Mouse (Mus musculus) heart, embryonic 11.5 days (tissue): ENCODE measurements around the gene Notch4. TPM values are rescaled to one million over a fixed set of nuclear protein-coding genes. Genes with fewer than 3 reads are reported as not detected.

Source experiments
- ATAC-seq: fragments of 200-750 bp; cut with Nextera tagmentation; replicated peaks from 2 replicates; pipeline ENCODE4 v1.8.0; 2017; ENCODE audit warnings: moderate library complexity; ENCODE audit not compliant: insufficient number of reproducible peaks, low FRiP score, low TSS enrichment
- H3K27ac ChIP-seq: fragments of 300-500 bp; sonication (generic); 2 replicates; pipeline ENCODE4 v1.5.1; 2014; ENCODE audit warnings: mild to moderate bottlenecking, low read depth, low read length
- H3K27me3 ChIP-seq: fragments of 300-500 bp; sonication (generic); 2 replicates; pipeline ENCODE4 v1.6.1; 2014; ENCODE audit warnings: mild to moderate bottlenecking, low read length, mixed read lengths; ENCODE audit not compliant: control insufficient read depth, insufficient read depth
- H3K36me3 ChIP-seq: fragments of 300-500 bp; sonication (generic); 2 replicates; pipeline ENCODE4 v1.6.1; 2014; ENCODE audit warnings: mild to moderate bottlenecking, low read length, moderate library complexity, mixed read lengths; ENCODE audit not compliant: control insufficient read depth, insufficient read depth
- H3K4me1 ChIP-seq: fragments of 300-500 bp; sonication (generic); 2 replicates; pipeline ENCODE4 v1.6.1; 2014; ENCODE audit warnings: low read length; ENCODE audit not compliant: control insufficient read depth, insufficient read depth
- H3K4me2 ChIP-seq: fragments of 300-500 bp; sonication (generic); 2 replicates; pipeline ENCODE4 v1.6.1; 2014; ENCODE audit warnings: mild to moderate bottlenecking, moderate library complexity
- H3K4me3 ChIP-seq: fragments of 300-500 bp; sonication (generic); 2 replicates; pipeline ENCODE4 v1.5.1; 2014; ENCODE audit warnings: low read depth, low read length
- H3K9ac ChIP-seq: fragments of 300-500 bp; sonication (generic); 2 replicates; pipeline ENCODE4 v1.6.1; 2014; ENCODE audit warnings: mild to moderate bottlenecking, low read depth, low read length, moderate library complexity
- H3K9me3 ChIP-seq: fragments of 300-500 bp; sonication (generic); replicated peaks from 2 replicates; pipeline ENCODE4 v1.6.1; 2016; ENCODE audit warnings: low read length; ENCODE audit not compliant: control insufficient read depth
- WGBS: fragments of 180-500 bp; shearing (Covaris S2); extraction: QIAGEN DNeasy Blood & Tissue Kit; methylation state at CpG from one replicate; pipeline ENCODE4 v1.1.7; 2014; ENCODE audit not compliant: insufficient replicate concordance; 5-methylcytosine and 5-hydroxymethylcytosine counted together
- polyA plus RNA-seq: library from polyadenylated mRNA; unstranded; fragments of >200 nt; fragmentation: Nextera tagmentation; extraction: Ambion mirVana; gene quantifications from 2 replicates; pipeline ENCODE4 v1.2.1, GENCODE M21; 2014

Notch4 gene
- polyA plus RNA-seq, 1 experiment from 2014 or later = 8.1 TPM

DNA sequence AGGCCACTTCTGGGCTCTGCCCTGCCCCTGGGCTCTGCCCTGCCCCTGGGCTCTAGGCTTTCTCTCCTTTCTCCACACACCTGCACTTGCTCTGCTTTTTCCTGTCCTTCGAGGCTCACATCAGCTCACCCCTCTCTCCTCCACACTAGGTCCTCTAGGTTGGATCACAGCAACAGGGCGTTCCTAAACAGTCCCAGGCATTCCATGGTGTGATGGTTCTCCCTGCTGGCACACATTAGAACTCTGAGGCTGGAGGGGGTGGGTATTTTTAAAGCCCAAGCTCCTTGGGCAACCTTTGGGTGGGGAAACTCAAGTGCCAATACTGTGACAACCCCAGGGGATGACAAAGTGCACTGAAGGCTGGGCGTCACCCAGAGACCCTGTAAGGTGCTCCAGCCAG, 73.4 kb downstream of the Notch4 start:
- no peaks in the 10 kb centered on the region for H3K9me3 ChIP-seq
- H3K27me3 ChIP-seq = peaks cover 15% of the 10 kb centered on the region
- H3K4me3 ChIP-seq = no peak overlapping the region
- WGBS = 62% methylated on average over 3 of the region's 3 CpGs
- no peak overlapping the region for H3K4me2 ChIP-seq
- H3K36me3 ChIP-seq = no peaks in the 10 kb centered on the region
- no peak for ATAC-seq
- no peak overlapping the region for H3K27ac ChIP-seq
- no peak overlapping the region for H3K9ac ChIP-seq
- H3K4me1 ChIP-seq = no peaks in the 10 kb centered on the region

Other genes with a start within 250 kb of the Notch4 start
- not detected in 2 replicates for gene H2-Eb2, start 238.6 kb upstream of the Notch4 start, polyA plus RNA-seq
- gene Btnl2, start 209.4 kb upstream of the Notch4 start, polyA plus RNA-seq = not detected in 2 replicates
- not detected in 2 replicates for gene Btnl1, start 187.1 kb upstream of the Notch4 start, polyA plus RNA-seq
- not detected in 2 replicates for gene BC051142, start 165.4 kb upstream of the Notch4 start, polyA plus RNA-seq
- gene Btnl4, start 87.0 kb upstream of the Notch4 start, polyA plus RNA-seq = not detected in 2 replicates
- gene Btnl6, start 46.9 kb upstream of the Notch4 start, polyA plus RNA-seq = not detected in 2 replicates
- 5.7 and 10.3 TPM in 2 replicates for gene Gpsm3, start 25.5 kb downstream of the Notch4 start, polyA plus RNA-seq
- 11.8 and 12.5 TPM in 2 replicates for gene Pbx2, start 27.0 kb downstream of the Notch4 start, polyA plus RNA-seq
- 3.2 and 4.5 TPM in 2 replicates for gene Ager, start 33.6 kb downstream of the Notch4 start, polyA plus RNA-seq
- gene Rnf5, start 39.4 kb downstream of the Notch4 start, polyA plus RNA-seq = 94.7 and 115 TPM in 2 replicates
- gene Agpat1, start 40.0 kb downstream of the Notch4 start, polyA plus RNA-seq = 51.6 and 63.1 TPM in 2 replicates
- 0.82 and 0.90 TPM in 2 replicates for gene Egfl8, start 51.7 kb downstream of the Notch4 start, polyA plus RNA-seq
- gene Ppt2, start 64.2 kb downstream of the Notch4 start, polyA plus RNA-seq = 31.7 and 34.3 TPM in 2 replicates
- not detected in 2 replicates for gene Prrt1, start 65.3 kb downstream of the Notch4 start, polyA plus RNA-seq
- gene Fkbpl, start 80.5 kb downstream of the Notch4 start, polyA plus RNA-seq = 10.9 and 11.4 TPM in 2 replicates
- gene Atf6b, start 82.9 kb downstream of the Notch4 start, polyA plus RNA-seq = 41.0 and 49.8 TPM in 2 replicates
- gene Tnxb, start 106.3 kb downstream of the Notch4 start, polyA plus RNA-seq = 0.24 and 0.27 TPM in 2 replicates
- not detected in 2 replicates for gene C4b, start 179.6 kb downstream of the Notch4 start, polyA plus RNA-seq
- not detected in 2 replicates for gene Cyp21a1, start 240.3 kb downstream of the Notch4 start, polyA plus RNA-seq